Mouse (Mus musculus) fibroblast of lung, adult 2 months (primary cell): ENCODE measurements around the gene Ctf2.

Source experiments
- DNase-seq: peaks from one replicate; pipeline ENCODE4 v3.0.0-alpha.2; 2011; ENCODE audit warnings: low read depth

The Ctf2 gene

DNA sequence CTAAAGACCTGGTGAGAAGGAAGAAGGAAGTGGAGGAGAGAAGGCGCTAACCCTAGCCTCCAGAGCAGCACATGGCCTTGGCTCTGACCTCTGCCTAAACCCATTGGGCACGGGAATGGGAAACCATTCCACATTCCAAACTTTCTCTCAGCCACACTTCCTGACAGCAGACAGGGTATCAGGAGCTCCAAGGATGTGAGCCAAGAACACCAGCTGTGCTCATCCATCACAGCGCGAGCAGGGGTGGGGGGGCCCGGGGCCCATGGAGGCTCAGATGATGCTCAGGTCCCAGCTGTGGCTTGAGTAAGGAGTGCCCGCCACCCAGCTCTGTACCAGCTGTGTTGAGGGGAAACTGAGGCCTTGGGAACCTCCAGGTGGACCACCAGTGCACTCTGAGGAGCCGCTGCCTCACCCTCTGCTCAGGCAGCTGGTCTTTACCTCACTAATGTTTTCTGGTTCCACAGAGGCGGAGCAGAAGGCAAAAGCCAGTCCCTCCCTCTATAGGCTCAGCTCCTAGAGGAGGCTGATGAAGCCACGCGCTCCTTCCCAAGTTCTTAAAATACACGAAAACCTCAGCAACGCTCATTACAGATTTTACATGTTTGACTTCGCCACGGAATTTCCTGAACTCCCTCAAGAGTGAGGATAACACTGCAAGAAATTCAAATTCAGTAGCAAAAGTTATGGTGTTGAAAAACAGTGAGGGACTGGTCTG lies 46.5 kb downstream of the Ctf2 start:
- DNase-seq, result peak; percentile 24

DNA sequence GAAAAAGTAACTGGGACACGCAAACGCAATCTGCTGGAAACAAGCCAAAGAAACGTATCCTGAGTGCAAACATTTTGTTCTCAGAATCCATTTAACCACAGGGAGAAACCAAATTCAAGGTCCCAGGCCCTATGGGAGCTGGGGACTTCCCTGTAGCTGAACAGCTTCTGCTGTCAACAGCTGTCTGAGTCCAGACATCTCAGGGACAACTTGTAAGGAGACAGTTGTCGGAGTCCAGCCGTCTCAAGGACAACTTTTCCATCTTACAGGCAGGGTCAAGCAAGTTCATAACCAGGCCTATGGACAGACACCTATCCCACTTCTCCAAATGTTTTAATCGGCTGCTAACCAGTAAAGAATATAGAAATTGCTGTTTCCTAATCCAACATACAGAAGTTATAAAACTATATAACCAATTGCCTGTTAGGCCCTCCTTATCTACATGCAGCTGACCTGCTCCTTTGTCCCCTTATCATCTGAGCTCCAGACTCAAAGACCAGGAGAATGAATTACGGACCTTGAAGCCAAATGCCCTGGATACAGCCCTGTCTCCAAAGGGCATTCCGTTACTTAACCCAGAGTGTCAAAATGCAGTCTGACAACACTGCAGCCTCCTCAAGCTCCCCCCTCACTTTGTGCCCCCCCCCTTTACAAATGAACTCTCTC lies 49.9 kb downstream of the Ctf2 start:
- no peak for DNase-seq

DNA sequence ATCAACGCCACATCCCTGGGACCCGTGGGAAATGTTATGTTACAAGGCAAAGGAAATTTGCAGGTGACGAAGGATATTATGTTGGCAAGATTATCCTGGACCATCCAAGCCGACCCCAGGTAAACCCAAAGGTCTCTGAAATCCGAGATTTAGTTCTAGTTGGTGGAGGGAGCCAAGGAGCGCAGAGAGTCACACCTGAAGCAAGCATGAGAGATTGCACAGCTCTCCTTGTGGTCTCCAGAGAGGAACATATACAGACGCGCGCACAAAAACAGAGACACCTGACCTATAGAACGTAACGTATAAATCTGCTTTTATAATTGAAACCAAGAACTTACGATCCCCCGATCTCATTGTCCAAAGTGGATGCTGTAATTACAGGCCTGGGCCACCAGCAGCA lies 51.4 kb downstream of the Ctf2 start:
- DNase-seq, result no peak

DNA sequence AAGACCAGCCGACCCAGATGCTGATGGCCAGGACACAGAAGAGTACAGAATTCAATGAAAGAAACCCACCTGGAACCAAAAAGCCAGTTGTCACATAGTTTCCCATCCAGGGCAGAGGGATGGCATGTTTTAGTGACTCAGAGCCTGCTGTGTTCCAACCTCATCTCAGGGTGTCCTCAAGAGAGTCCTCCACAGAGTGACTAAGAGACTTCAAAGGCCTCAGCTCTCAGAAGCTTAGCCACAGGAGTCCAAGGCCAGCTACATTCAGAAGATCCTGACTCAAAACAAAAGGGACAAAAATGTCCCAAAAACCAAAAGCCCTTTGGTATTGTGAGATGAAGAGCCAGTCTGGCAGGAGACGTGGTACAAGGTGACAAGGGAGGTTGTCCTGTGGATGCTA lies 53.2 kb downstream of the Ctf2 start:
- no peak for DNase-seq

DNA sequence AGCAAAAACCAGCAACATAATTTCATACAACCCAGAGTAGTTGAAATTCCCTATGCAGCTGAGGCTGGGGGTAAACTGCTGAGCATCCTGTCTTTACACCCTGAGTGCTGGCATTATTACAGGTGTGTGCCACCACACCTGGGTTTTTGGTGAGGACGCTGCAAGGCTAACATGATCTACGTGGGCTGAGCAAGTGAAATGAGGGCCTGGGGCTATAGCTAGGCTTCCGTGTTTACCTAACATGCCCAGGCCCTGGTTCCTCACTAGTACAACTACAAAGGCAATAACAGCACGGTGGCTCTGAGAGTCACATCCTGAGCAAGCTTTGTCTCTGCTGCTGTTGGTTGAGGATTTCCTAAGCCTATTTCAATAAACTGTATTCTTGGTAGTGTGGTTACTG lies 54.4 kb downstream of the Ctf2 start:
- no peak for DNase-seq

DNA sequence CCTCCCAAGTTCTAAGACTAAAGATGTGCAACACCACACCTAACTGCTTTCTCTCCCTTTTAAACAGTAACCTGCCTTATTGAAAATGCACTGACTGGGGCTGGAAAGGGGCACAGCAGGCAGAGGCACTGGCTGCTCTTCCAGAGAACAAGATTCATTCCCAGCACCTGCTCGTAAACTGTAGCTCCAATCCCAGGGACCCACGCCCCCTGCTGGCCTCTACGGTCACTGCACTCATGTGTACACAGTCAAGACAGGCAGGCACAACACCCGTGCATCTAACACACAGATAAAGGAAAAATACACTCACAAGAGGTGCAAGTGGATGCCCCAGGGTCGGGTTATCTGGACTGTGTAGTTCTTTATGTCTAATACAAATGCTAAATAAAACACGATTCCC lies 54.9 kb downstream of the Ctf2 start:
- no peak for DNase-seq

DNA sequence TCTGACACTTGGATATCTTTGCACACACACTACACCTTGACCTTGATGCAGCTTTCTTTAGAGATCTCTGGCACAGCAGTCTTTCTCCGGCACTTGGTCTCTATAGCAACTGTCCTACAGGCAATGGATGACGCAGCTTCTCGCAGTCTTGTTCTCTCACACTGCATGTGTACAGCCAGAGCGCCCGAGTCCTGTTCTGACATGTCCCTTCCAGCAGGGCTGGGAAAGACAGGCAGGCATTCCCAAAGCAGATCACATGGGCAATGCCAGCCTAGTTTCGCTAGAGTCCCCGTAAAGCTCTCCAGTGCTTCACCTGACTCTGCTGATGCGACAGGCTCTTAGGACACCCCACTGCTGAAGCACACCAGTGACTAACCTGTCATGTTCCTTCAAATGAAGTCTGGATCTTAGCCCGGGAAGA lies 56.6 kb downstream of the Ctf2 start:
- no peak for DNase-seq

DNA sequence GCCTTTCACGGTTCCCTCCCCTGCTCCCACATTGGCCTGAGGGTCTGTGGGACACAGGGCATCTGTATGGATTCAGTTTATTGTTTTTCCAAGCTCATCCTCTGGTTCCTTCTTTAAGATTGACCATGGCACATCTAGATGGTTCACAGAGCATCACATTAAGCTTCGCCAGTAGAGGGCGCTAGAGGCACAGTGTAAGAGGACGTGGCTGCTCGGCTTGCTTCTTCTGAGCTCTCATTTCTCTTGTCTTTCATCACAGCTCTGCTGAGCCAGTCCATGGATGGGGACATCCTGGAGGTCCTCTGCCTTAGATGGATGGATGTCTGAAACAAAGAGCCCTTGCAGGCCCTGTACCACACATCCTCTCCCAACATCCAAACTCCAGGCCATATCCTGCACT lies 57.0 kb downstream of the Ctf2 start:
- DNase-seq, result peak; percentile 47

DNA sequence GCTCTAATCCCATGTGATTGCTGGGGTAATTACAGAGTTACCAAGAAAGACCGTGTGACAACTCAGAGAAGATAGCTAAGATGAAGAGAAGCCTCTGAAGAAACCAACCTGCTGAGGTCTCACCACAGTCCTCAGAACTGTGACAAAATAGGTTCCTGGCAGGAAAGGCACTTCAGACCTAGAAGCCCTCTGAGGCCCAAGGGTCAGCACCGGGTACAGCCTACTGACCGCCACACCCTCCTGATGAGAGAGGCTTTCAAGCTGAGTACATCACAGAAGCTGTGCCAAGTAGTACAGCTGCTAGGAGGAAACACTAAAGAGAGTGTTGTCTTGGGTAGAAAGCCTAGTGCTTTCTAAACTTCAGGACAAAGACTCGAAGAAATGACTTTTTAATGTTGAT lies 59.2 kb downstream of the Ctf2 start:
- DNase-seq, result no peak

DNA sequence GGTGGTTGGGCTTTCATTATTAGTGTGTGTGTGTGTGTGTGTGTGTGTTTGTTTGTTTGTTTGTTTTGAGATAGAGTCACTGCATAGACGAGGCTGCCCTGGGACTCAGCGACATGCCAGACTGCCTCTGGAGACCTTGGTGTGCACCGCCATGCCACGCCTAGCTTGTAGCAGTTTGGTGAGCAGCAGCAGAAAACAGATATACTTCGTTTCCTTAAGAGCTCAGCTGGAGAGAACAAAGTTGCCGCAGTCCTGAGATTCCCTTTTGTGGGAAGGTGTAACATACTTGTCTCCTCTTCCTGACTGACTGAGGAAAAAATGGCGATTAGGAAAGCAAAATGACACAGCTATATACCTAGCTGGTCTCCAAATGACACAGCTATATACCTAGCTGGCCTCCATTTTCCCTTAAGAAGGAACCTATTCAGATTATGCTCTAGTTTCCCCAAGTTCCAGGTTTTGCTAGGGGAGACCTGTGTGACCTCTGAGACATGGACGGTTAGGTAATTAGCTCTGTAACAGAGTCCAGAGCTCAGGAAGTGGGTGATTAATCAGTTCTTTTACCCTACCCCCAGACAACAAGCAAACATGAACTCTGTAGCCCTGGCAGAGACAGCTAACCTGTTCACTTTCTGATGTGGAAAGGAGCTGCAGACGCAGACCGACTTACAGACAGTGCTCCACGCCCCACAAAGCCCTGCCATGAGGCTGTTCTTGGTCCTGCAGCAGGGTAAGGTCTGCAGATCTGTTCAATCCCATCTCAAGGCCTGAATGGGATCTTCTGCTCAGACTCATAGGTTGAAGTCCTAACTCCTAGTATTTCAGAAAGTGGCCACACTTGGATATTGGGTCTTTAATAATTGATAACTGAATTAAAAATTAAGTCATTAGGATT lies 59.8 kb downstream of the Ctf2 start:
- DNase-seq, result no peak
